Mouse (Mus musculus): ENCODE results near the gene Pla2g10. TPM values are rescaled to one million over a fixed set of nuclear protein-coding genes. Genes with fewer than 3 reads are reported as not detected.

The Pla2g10 gene
- total RNA-seq, 2 experiments from 2014 or later, result not detected

Other genes with a start within 250 kb of the Pla2g10 start
- gene Parn, start 62.8 kb downstream of the Pla2g10 start, total RNA-seq (2021), result 10 to 100 TPM; 26.7 to 27.1 TPM
- gene Bfar, start 59.1 kb downstream of the Pla2g10 start, total RNA-seq (2021), result 10 to 100 TPM; 35.0 to 40.4 TPM
- 1 to 10 TPM; 3.5 to 3.6 TPM for gene 3110001I22Rik, start 59.1 kb downstream of the Pla2g10 start, total RNA-seq (2021)
- gene Rrn3, start 49.7 kb upstream of the Pla2g10 start, total RNA-seq (2021), result 10 to 100 TPM; 47.0 to 49.1 TPM
- gene Ntan1, start 87.9 kb upstream of the Pla2g10 start, total RNA-seq (2021), result 10 to 100 TPM; 84.7 to 86.4 TPM
- 10 to 100 TPM; 75.7 to 76.8 TPM for gene Pdxdc1, start 172.1 kb upstream of the Pla2g10 start, total RNA-seq (2021)
- 10 to 100 TPM; 72.7 to 74.0 TPM for gene Mpv17l, start 172.2 kb upstream of the Pla2g10 start, total RNA-seq (2021)